ENCODE assay signal across 8 mouse cellular contexts in genomic region chr9:106890496-106891240, GRCm38 (mm10). TPM values are rescaled to one million over a fixed set of nuclear protein-coding genes. Genes with fewer than 3 reads are reported as not detected.
DNase-seq lines count a peak whose midpoint lies in the region; ATAC-seq lines count a peak whose summit lies in the region.

No protein-coding gene starts in this region.

- H3K9ac ChIP-seq in forebrain, embryonic 12.5 days, result peak overlapping the region; percentile 94
- peak overlapping the region; percentile 95 for H3K9ac ChIP-seq in midbrain, embryonic 16.5 days (ENCODE audit: low read depth, low read length)

- H3K27me3 ChIP-seq in forebrain, embryonic 12.5 days, result no peaks in the 10 kb centered on the region
- H3K27me3 ChIP-seq in midbrain, embryonic 16.5 days (ENCODE audit: control insufficient read depth, insufficient read depth, low read depth, low read length), result no peaks in the 10 kb centered on the region

- peak overlapping the region; percentile 90 for H3K4me3 ChIP-seq in forebrain, embryonic 12.5 days (replicated peaks)
- peak overlapping the region; percentile 89 for H3K4me3 ChIP-seq in midbrain, embryonic 16.5 days (ENCODE audit: low read depth, low read length)

- peak overlapping the region; percentile 83 for H3K4me2 ChIP-seq in forebrain, embryonic 12.5 days
- peak overlapping the region; percentile 77 for H3K4me2 ChIP-seq in midbrain, embryonic 16.5 days (ENCODE audit: low read length)

- H3K27ac ChIP-seq in forebrain, embryonic 12.5 days, result no peak overlapping the region
- no peak overlapping the region for H3K27ac ChIP-seq in midbrain, embryonic 16.5 days (ENCODE audit: low read length)

- DNase-seq in ovary, postnatal 36 days (ENCODE audit: low spot score), result peak; percentile 54
- no peak for DNase-seq in ovary, postnatal 14 days (ENCODE audit: low spot score)
- peak; percentile 51 for DNase-seq in kidney, adult 9 months
- DNase-seq in layer of hippocampus, postnatal 14 days (ENCODE audit: low spot score in 2 of 2), result no peak
- no peak for DNase-seq in lung, postnatal 4 days

- no peaks in the 10 kb centered on the region for H3K9me3 ChIP-seq in forebrain, embryonic 12.5 days
- no peaks in the 10 kb centered on the region for H3K9me3 ChIP-seq in midbrain, embryonic 16.5 days (replicated peaks; ENCODE audit: control insufficient read depth, low read length, poor library complexity, severe bottlenecking)

- peaks cover 43% of the 10 kb centered on the region for H3K4me1 ChIP-seq in forebrain, embryonic 12.5 days
- peaks cover 34% of the 10 kb centered on the region for H3K4me1 ChIP-seq in midbrain, embryonic 16.5 days (ENCODE audit: control insufficient read depth, insufficient read depth, low read length)

- WGBS in forebrain, embryonic 12.5 days, result 73% methylated on average over 8 of the region's 8 CpGs
- 72% methylated on average over 8 of the region's 8 CpGs for WGBS in midbrain, embryonic 16.5 days

- no peak for ATAC-seq in forebrain, embryonic 12.5 days (ENCODE audit: low FRiP score)
- ATAC-seq in midbrain, embryonic 16.5 days, result no peak
- no peak for ATAC-seq in granulocyte monocyte progenitor cell, adult 5-6 weeks (replicated peaks; ENCODE audit: poor library complexity, severe bottlenecking)

- peaks cover 37% of the 10 kb centered on the region for H3K36me3 ChIP-seq in forebrain, embryonic 12.5 days (replicated peaks)
- peaks cover 23% of the 10 kb centered on the region for H3K36me3 ChIP-seq in midbrain, embryonic 16.5 days (ENCODE audit: control insufficient read depth, insufficient read depth, low read length)

RNA-seq across cellular contexts. Expression of gene Manf, which starts 1.1 kb away (rescaled TPM):
- 216 and 222 TPM in 2 replicates for polyA plus RNA-seq in forebrain, embryonic 12.5 days (2016; fragmentation: Nextera tagmentation; extraction: Ambion mirVana)
- 180 and 183 TPM in 2 replicates for polyA plus RNA-seq in midbrain, embryonic 16.5 days (2015; fragmentation: Nextera tagmentation; extraction: Ambion mirVana)
- total RNA-seq in layer of hippocampus, postnatal 14 days (2021), result 100 to 1,000 TPM; 130 to 156 TPM
- total RNA-seq in granulocyte monocyte progenitor cell, adult 5-6 weeks (2014; fragmentation: Nextera tagmentation), result 393 and 480 TPM in 2 replicates
- 457 and 526 TPM in 2 replicates for total RNA-seq in granulocyte monocyte progenitor cell, adult 5-6 weeks (2017)

RNA-seq across cellular contexts. Expression of gene Rbm15b, which starts 3.4 kb away (rescaled TPM):
- 28.1 and 31.1 TPM in 2 replicates for polyA plus RNA-seq in forebrain, embryonic 12.5 days (2016; fragmentation: Nextera tagmentation; extraction: Ambion mirVana)
- 11.6 and 12.6 TPM in 2 replicates for polyA plus RNA-seq in midbrain, embryonic 16.5 days (2015; fragmentation: Nextera tagmentation; extraction: Ambion mirVana)
- total RNA-seq in layer of hippocampus, postnatal 14 days (2021), result 10 to 100 TPM; 48.2 to 51.2 TPM
- 19.3 and 30.3 TPM in 2 replicates for total RNA-seq in granulocyte monocyte progenitor cell, adult 5-6 weeks (2014; fragmentation: Nextera tagmentation)
- total RNA-seq in granulocyte monocyte progenitor cell, adult 5-6 weeks (2017), result 23.2 and 48.3 TPM in 2 replicates

Comparison
In these comparisons a context has a peak if more than half of its experiments do, and no peak if none do; other contexts are left out.
1. DNase-seq: peak in ovary, postnatal 36 days (single experiment) and kidney, adult 9 months (single experiment); none in ovary, postnatal 14 days (single experiment), layer of hippocampus, postnatal 14 days (0 of 2) and lung, postnatal 4 days (0 of 2).